Mouse (Mus musculus) erythroblast, embryonic 14.5 days (primary cell): ENCODE results near the gene Magi1. TPM values are rescaled to one million over a fixed set of nuclear protein-coding genes. Genes with fewer than 3 reads are reported as not detected.

Experiments
- H3K27me3 ChIP-seq: 2 replicates; pipeline ENCODE4 v1.6.1; 2012; ENCODE audit warnings: inconsistent platforms; ENCODE audit not compliant: control insufficient read depth
- H3K36me3 ChIP-seq: 2 replicates; pipeline ENCODE4 v1.6.1; 2012; ENCODE audit warnings: mild to moderate bottlenecking, inconsistent platforms; ENCODE audit not compliant: control insufficient read depth
- H3K4me1 ChIP-seq: 2 replicates; pipeline ENCODE4 v1.6.1; 2012; ENCODE audit warnings: inconsistent platforms; ENCODE audit not compliant: control insufficient read depth
- H3K4me3 ChIP-seq: replicated peaks from 2 replicates; pipeline ENCODE3; 2012; ENCODE audit warnings: moderate library complexity, mild to moderate bottlenecking, inconsistent platforms
- H3K9me3 ChIP-seq: 2 replicates; pipeline ENCODE4 v1.6.1; 2012; ENCODE audit warnings: low read length, inconsistent platforms, mixed read lengths; ENCODE audit not compliant: control insufficient read depth
- GATA1 ChIP-seq: IDR thresholded peaks from 2 replicates; pipeline ENCODE4 v1.6.1; 2012; ENCODE audit warnings: low read length, inconsistent platforms, mixed read lengths
- TAL1 ChIP-seq: IDR thresholded peaks from 3 replicates; pipeline ENCODE4 v1.6.1; 2012; ENCODE audit warnings: low read length, inconsistent platforms, mixed read lengths
- polyA plus RNA-seq: library from polyadenylated mRNA; stranded (reverse); fragments of >175 nt; gene quantifications from 2 replicates; pipeline ENCODE4 v1.2.3, GENCODE M21; 2012

Gene Magi1
- polyA plus RNA-seq, 1 experiment: 0.16 TPM

GRCm38 (mm10) chr6:93902239-93902638, 381.5 kb downstream of the Magi1 start:
- H3K4me3 ChIP-seq: no peak overlapping the region
- H3K9me3 ChIP-seq: no peaks in the 10 kb centered on the region
- H3K36me3 ChIP-seq: no peaks in the 10 kb centered on the region
- no peak for TF ChIP-seq TAL1
- TF ChIP-seq GATA1: no peak
- no peaks in the 10 kb centered on the region for H3K4me1 ChIP-seq
- no peaks in the 10 kb centered on the region for H3K27me3 ChIP-seq

- H3K4me3 ChIP-seq: no peak overlapping the region
- H3K27me3 ChIP-seq: no peaks in the 10 kb centered on the region
- H3K4me1 ChIP-seq: no peaks in the 10 kb centered on the region
- H3K36me3 ChIP-seq: no peaks in the 10 kb centered on the region
- TF ChIP-seq GATA1: no peak
- H3K9me3 ChIP-seq: no peaks in the 10 kb centered on the region
Measured at GRCm38 (mm10) chr6:93901408-93901807, 382.3 kb downstream of the Magi1 start.

- TF ChIP-seq TAL1: no peak
- TF ChIP-seq GATA1: no peak
- no peak overlapping the region for H3K4me3 ChIP-seq
- H3K27me3 ChIP-seq: no peaks in the 10 kb centered on the region
- no peaks in the 10 kb centered on the region for H3K9me3 ChIP-seq
- H3K4me1 ChIP-seq: no peaks in the 10 kb centered on the region
- H3K36me3 ChIP-seq: no peaks in the 10 kb centered on the region
Measured at GRCm38 (mm10) chr6:93897512-93897911, 386.2 kb downstream of the Magi1 start.

- H3K27me3 ChIP-seq: no peaks in the 10 kb centered on the region
- no peak overlapping the region for H3K4me3 ChIP-seq
- no peaks in the 10 kb centered on the region for H3K9me3 ChIP-seq
- TF ChIP-seq GATA1: no peak
- TF ChIP-seq TAL1: no peak
- H3K4me1 ChIP-seq: no peaks in the 10 kb centered on the region
- H3K36me3 ChIP-seq: no peaks in the 10 kb centered on the region
Measured at GRCm38 (mm10) chr6:93895721-93896120, 388.0 kb downstream of the Magi1 start.

GRCm38 (mm10) chr6:93893956-93894355, 389.8 kb downstream of the Magi1 start:
- no peaks in the 10 kb centered on the region for H3K9me3 ChIP-seq
- no peaks in the 10 kb centered on the region for H3K27me3 ChIP-seq
- TF ChIP-seq TAL1: no peak
- no peaks in the 10 kb centered on the region for H3K4me1 ChIP-seq
- no peaks in the 10 kb centered on the region for H3K36me3 ChIP-seq
- H3K4me3 ChIP-seq: no peak overlapping the region

- Histone ChIP-seq H3K9me3 (no peaks in the 10 kb centered on the region), H3K4me1 (no peaks in the 10 kb centered on the region), H3K36me3 (no peaks in the 10 kb centered on the region), H3K27me3 (no peaks in the 10 kb centered on the region), H3K4me3 (no peak overlapping the region)
- no peak for TF ChIP-seq GATA1
- TF ChIP-seq TAL1: no peak
Measured at GRCm38 (mm10) chr6:93892922-93893321, 390.8 kb downstream of the Magi1 start.

- TF ChIP-seq GATA1: no peak
- TF ChIP-seq TAL1: no peak
- no peak overlapping the region for H3K4me3 ChIP-seq
- H3K27me3 ChIP-seq: no peaks in the 10 kb centered on the region
- no peaks in the 10 kb centered on the region for H3K4me1 ChIP-seq
- H3K9me3 ChIP-seq: no peaks in the 10 kb centered on the region
- no peaks in the 10 kb centered on the region for H3K36me3 ChIP-seq
Measured at GRCm38 (mm10) chr6:93890011-93890410, 393.7 kb downstream of the Magi1 start.

- no peak overlapping the region for H3K4me3 ChIP-seq
- no peaks in the 10 kb centered on the region for H3K9me3 ChIP-seq
- H3K36me3 ChIP-seq: no peaks in the 10 kb centered on the region
- no peaks in the 10 kb centered on the region for H3K4me1 ChIP-seq
- no peaks in the 10 kb centered on the region for H3K27me3 ChIP-seq
- TF ChIP-seq TAL1 (no peak), GATA1 (no peak)
Measured at GRCm38 (mm10) chr6:93877337-93877736, 406.4 kb downstream of the Magi1 start.

- Histone ChIP-seq H3K9me3 (no peaks in the 10 kb centered on the region), H3K36me3 (no peaks in the 10 kb centered on the region), H3K4me3 (no peak overlapping the region), H3K4me1 (no peaks in the 10 kb centered on the region), H3K27me3 (no peaks in the 10 kb centered on the region)
- TF ChIP-seq GATA1 (no peak), TAL1 (no peak)
Measured at GRCm38 (mm10) chr6:93874936-93875335, 408.8 kb downstream of the Magi1 start.

GRCm38 (mm10) chr6:93874376-93874775, 409.3 kb downstream of the Magi1 start:
- no peaks in the 10 kb centered on the region for H3K27me3 ChIP-seq
- no peaks in the 10 kb centered on the region for H3K36me3 ChIP-seq
- H3K4me3 ChIP-seq: no peak overlapping the region
- no peaks in the 10 kb centered on the region for H3K9me3 ChIP-seq
- no peaks in the 10 kb centered on the region for H3K4me1 ChIP-seq
- TF ChIP-seq GATA1 (no peak), TAL1 (no peak)
